Mouse (Mus musculus) small intestine, adult 2 months (tissue): ENCODE data around the gene Esrp2.

Experiments used
- CTCF ChIP-seq: fragments of 200-500 bp; IDR thresholded peaks from 2 replicates; pipeline ENCODE4 v1.5.1; 2012; ENCODE audit warnings: low read depth, mild to moderate bottlenecking, control low read depth, inconsistent platforms, low read length, moderate library complexity, mixed read lengths; ENCODE audit not compliant: insufficient replicate concordance, insufficient read length; ENCODE audit errors: extremely low read depth
- POLR2A ChIP-seq: fragments of 200-500 bp; IDR thresholded peaks from 2 replicates; pipeline ENCODE4 v1.6.1; 2012; ENCODE audit warnings: low read depth, mild to moderate bottlenecking, control low read depth, inconsistent platforms, low read length, moderate library complexity

- no peak for TF ChIP-seq POLR2A
- TF ChIP-seq CTCF, result no peak
Observed at GRCm38 (mm10) chr8:106129997-106130396, 6.8 kb downstream of the Esrp2 start.
